Comparison of ENCODE assay signal across 10 mouse cellular contexts in the genomic region with DNA sequence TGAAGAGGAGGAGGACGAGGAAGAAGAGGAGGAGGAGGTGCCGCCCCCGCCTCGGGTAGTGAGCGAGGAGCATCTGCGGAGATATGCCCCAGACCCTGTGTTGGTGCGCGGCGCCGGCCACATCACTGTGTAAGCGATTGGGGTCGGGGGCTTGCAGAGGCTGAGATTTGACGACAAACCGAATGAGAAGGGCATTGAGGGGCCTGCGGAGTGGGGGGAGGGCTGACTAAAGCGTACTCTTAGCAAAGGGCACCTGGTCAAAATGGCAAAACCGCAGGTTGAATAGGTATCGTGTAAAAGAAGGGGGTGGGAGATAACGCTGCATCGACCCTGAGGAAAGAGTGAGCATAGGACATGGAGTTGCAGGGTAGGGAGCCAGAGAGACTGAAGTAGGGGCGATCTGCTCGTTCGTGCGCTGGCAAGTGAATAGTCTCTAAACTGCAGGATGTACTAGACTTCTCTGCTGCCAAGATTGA. TPM values are rescaled to one million over a fixed set of nuclear protein-coding genes. Genes with fewer than 3 reads are reported as not detected.
A peak's percentile ranks its signal among the peaks of the same experiment; 100 is the strongest.
DNase-seq lines count a peak whose midpoint lies in the region; ATAC-seq and TF ChIP-seq lines count a peak whose summit lies in the region.
"Had no signal": no experiment of that assay in that cellular context is flagged by ENCODE, and none has a peak within 500 bp of the region (broad histone marks: within the 10 kb centered on the region; RNA-seq: fewer than 3 reads in every experiment).

No protein-coding gene starts in this region.

- WGBS in kidney, embryonic 14.5 days, result 23% methylated on average over 24 of the region's 24 CpGs
- WGBS in heart, postnatal 0 days, result 10% methylated on average over 24 of the region's 24 CpGs
- 20% methylated on average over 24 of the region's 24 CpGs for WGBS in limb, embryonic 15.5 days
- WGBS in small intestine, adult 2 months, result 7% methylated on average over 24 of the region's 24 CpGs

- peak overlapping the region; percentile 58 for H3K4me3 ChIP-seq in kidney, embryonic 14.5 days (ENCODE audit: low read length)
- H3K4me3 ChIP-seq in heart, postnatal 0 days (ENCODE audit: low read depth, low read length), result peak overlapping the region; percentile 69
- H3K4me3 ChIP-seq in limb, embryonic 15.5 days, result peak overlapping the region; percentile 54
- H3K4me3 ChIP-seq in small intestine, adult 2 months (ENCODE audit: low read depth, low read length), result peak overlapping the region; percentile 99

- peak overlapping the region; percentile 60 for H3K9ac ChIP-seq in kidney, embryonic 14.5 days (ENCODE audit: low read depth, low read length)
- peak overlapping the region; percentile 56 for H3K9ac ChIP-seq in heart, postnatal 0 days (replicated peaks; ENCODE audit: low read depth, low read length)
- peak overlapping the region; percentile 35; the same call in 1 of the 2 replicates for H3K9ac ChIP-seq in limb, embryonic 15.5 days

- DNase-seq in kidney, postnatal 36 days, result no peak
- peak; percentile 4 for DNase-seq in ES-CJ7 (ENCODE audit: low read depth, low spot score)
- DNase-seq in cerebellum, postnatal 14 days, result peak; percentile 38 to 48
- no peak for DNase-seq in heart, postnatal 0 days (ENCODE audit: low spot score)
- no peak for DNase-seq in layer of hippocampus, adult 11-12 months (ENCODE audit: low spot score)

- peaks cover 6% of the 10 kb centered on the region; the same call in 1 of the 2 replicates for H3K27me3 ChIP-seq in kidney, embryonic 14.5 days (ENCODE audit: control insufficient read depth, insufficient read depth, low read length)
- H3K27me3 ChIP-seq in heart, postnatal 0 days (ENCODE audit: control insufficient read depth, insufficient read depth, low read length), result peaks cover 26% of the 10 kb centered on the region
- peaks cover 9% of the 10 kb centered on the region; the same call in 1 of the 2 replicates for H3K27me3 ChIP-seq in limb, embryonic 15.5 days
- no peaks in the 10 kb centered on the region for H3K27me3 ChIP-seq in small intestine, adult 2 months (ENCODE audit: control insufficient read depth, insufficient read depth, low read length)

- H3K9me3 ChIP-seq in kidney, embryonic 14.5 days (ENCODE audit: control insufficient read depth, low read length), result no peaks in the 10 kb centered on the region
- H3K9me3 ChIP-seq in heart, postnatal 0 days (replicated peaks; ENCODE audit: control insufficient read depth, low read length), result no peaks in the 10 kb centered on the region
- H3K9me3 ChIP-seq in limb, embryonic 15.5 days, result no peaks in the 10 kb centered on the region

- peak; percentile 84; the same call in 1 of the 2 replicates for ATAC-seq in kidney, embryonic 14.5 days (ENCODE audit: low FRiP score, low TSS enrichment)
- ATAC-seq in heart, postnatal 0 days (ENCODE audit: insufficient read depth, low read depth), result peak; percentile 33; the same call in 1 of the 2 replicates
- no peak for ATAC-seq in limb, embryonic 15.5 days (ENCODE audit: insufficient number of reproducible peaks, low FRiP score, low TSS enrichment, low read depth)

- H3K4me1 ChIP-seq in kidney, embryonic 14.5 days (ENCODE audit: control insufficient read depth, insufficient read depth, low read length), result no peaks in the 10 kb centered on the region
- no peaks in the 10 kb centered on the region for H3K4me1 ChIP-seq in heart, postnatal 0 days (ENCODE audit: control insufficient read depth, insufficient read depth)
- no peaks in the 10 kb centered on the region for H3K4me1 ChIP-seq in limb, embryonic 15.5 days
- no peaks in the 10 kb centered on the region for H3K4me1 ChIP-seq in small intestine, adult 2 months (ENCODE audit: control insufficient read depth, insufficient read depth, insufficient read length, low read length)

- H3K36me3 ChIP-seq in kidney, embryonic 14.5 days (ENCODE audit: control insufficient read depth, insufficient read depth, low read length), result no peaks in the 10 kb centered on the region
- no peaks in the 10 kb centered on the region for H3K36me3 ChIP-seq in heart, postnatal 0 days (replicated peaks; ENCODE audit: control insufficient read depth, insufficient read depth, low read length)
- no peaks in the 10 kb centered on the region for H3K36me3 ChIP-seq in limb, embryonic 15.5 days
- H3K36me3 ChIP-seq in small intestine, adult 2 months (ENCODE audit: control insufficient read depth, insufficient read depth, low read length), result no peaks in the 10 kb centered on the region

- TF ChIP-seq EP300 in heart, postnatal 0 days (IDR thresholded peaks at IDR 0.05; ENCODE audit: low read depth), result no peak

- H3K27ac ChIP-seq in kidney, embryonic 14.5 days (ENCODE audit: low read depth, low read length), result no peak overlapping the region
- H3K27ac ChIP-seq in heart, postnatal 0 days (ENCODE audit: low read depth), result no peak overlapping the region
- no peak overlapping the region for H3K27ac ChIP-seq in limb, embryonic 15.5 days
- H3K27ac ChIP-seq in small intestine, adult 2 months (ENCODE audit: insufficient read depth, low read depth, low read length), result peak overlapping the region; percentile 9; the same call in 1 of the 2 replicates

- TF ChIP-seq POLR2A in small intestine, adult 2 months (IDR thresholded peaks at IDR 0.05; ENCODE audit: low read depth, low read length), result no peak

- peak overlapping the region; percentile 47 for H3K4me2 ChIP-seq in kidney, embryonic 14.5 days (replicated peaks; ENCODE audit: low read depth, low read length)
- H3K4me2 ChIP-seq in heart, postnatal 0 days (ENCODE audit: low read depth, low read length), result peak overlapping the region; percentile 75
- peak overlapping the region; percentile 53 for H3K4me2 ChIP-seq in limb, embryonic 15.5 days

- no peak for TF ChIP-seq CTCF in heart, postnatal 0 days (IDR thresholded peaks at IDR 0.05; ENCODE audit: low read depth)
- TF ChIP-seq CTCF in small intestine, adult 2 months (IDR thresholded peaks at IDR 0.05; ENCODE audit: extremely low read depth, insufficient read length, insufficient replicate concordance, low read depth, low read length), result no peak

RNA-seq across cellular contexts. Expression of gene Chic1, which starts 0.5 kb away (rescaled TPM):
- polyA plus RNA-seq in kidney, embryonic 14.5 days (2014; fragmentation: Nextera tagmentation; extraction: Ambion mirVana), result 3.8 and 4.8 TPM in 2 replicates
- total RNA-seq in heart, postnatal 0 days (2014; rRNA removed; ENCODE audit: low replicate concordance), result 0.65 and 1.7 TPM in 2 replicates
- polyA plus RNA-seq in heart, postnatal 0 days (2015; fragmentation: Nextera tagmentation; extraction: Ambion mirVana), result 0.90 and 0.91 TPM in 2 replicates
- polyA plus RNA-seq in limb, embryonic 15.5 days (2015; fragmentation: Nextera tagmentation; extraction: Ambion mirVana), result 2.0 and 2.3 TPM in 2 replicates
- polyA plus RNA-seq in small intestine, adult 2 months (2012; rRNA removed), result 0.05 and 0.24 TPM in 2 replicates

RNA-seq across cellular contexts. Expression of gene Cdx4, which starts 35.6 kb away (rescaled TPM):
- polyA plus RNA-seq in kidney, embryonic 14.5 days (2014; fragmentation: Nextera tagmentation; extraction: Ambion mirVana), result not detected in 2 replicates
- total RNA-seq in heart, postnatal 0 days (2014; rRNA removed; ENCODE audit: low replicate concordance), result not detected in 2 replicates
- polyA plus RNA-seq in heart, postnatal 0 days (2015; fragmentation: Nextera tagmentation; extraction: Ambion mirVana), result not detected in 2 replicates
- polyA plus RNA-seq in limb, embryonic 15.5 days (2015; fragmentation: Nextera tagmentation; extraction: Ambion mirVana), result not detected in 2 replicates
- polyA plus RNA-seq in small intestine, adult 2 months (2012; rRNA removed), result not detected in 2 replicates
- total RNA-seq: adrenal gland, postnatal 36 days; left cerebral cortex, adult 18-20 months had no signal

RNA-seq across cellular contexts. Expression of gene Tsx, which starts 57.5 kb away (rescaled TPM):
- 0.24 TPM in 1 of 2 replicates, not detected in the other for polyA plus RNA-seq in kidney, embryonic 14.5 days (2014; fragmentation: Nextera tagmentation; extraction: Ambion mirVana)
- not detected in 2 replicates for total RNA-seq in heart, postnatal 0 days (2014; rRNA removed; ENCODE audit: low replicate concordance)
- polyA plus RNA-seq in heart, postnatal 0 days (2015; fragmentation: Nextera tagmentation; extraction: Ambion mirVana), result 0.15 TPM in 1 of 2 replicates, not detected in the other
- 0.30 and 0.44 TPM in 2 replicates for polyA plus RNA-seq in limb, embryonic 15.5 days (2015; fragmentation: Nextera tagmentation; extraction: Ambion mirVana)
- polyA plus RNA-seq in small intestine, adult 2 months (2012; rRNA removed), result 0.20 TPM in 1 of 2 replicates, not detected in the other
- total RNA-seq: adrenal gland, postnatal 36 days; left cerebral cortex, adult 18-20 months had no signal

Comparison
In these comparisons a context has a peak if more than half of its experiments do, and no peak if none do; other contexts are left out.
1. DNase-seq: peak in ES-CJ7 (single experiment) and cerebellum, postnatal 14 days (2 of 2); none in kidney, postnatal 36 days (0 of 2), heart, postnatal 0 days (single experiment) and layer of hippocampus, adult 11-12 months (single experiment).
2. Peak in every context shown above with its lines, with median percentiles within 50 percentile points of each other: H3K4me2 ChIP-seq, H3K4me3 ChIP-seq and H3K9ac ChIP-seq.